Mouse (Mus musculus): ENCODE data around the gene Gm17728. TPM values are rescaled to one million over a fixed set of nuclear protein-coding genes. Genes with fewer than 3 reads are reported as not detected.

Gene Gm17728
- total RNA-seq (2023) = not detected

DNA sequence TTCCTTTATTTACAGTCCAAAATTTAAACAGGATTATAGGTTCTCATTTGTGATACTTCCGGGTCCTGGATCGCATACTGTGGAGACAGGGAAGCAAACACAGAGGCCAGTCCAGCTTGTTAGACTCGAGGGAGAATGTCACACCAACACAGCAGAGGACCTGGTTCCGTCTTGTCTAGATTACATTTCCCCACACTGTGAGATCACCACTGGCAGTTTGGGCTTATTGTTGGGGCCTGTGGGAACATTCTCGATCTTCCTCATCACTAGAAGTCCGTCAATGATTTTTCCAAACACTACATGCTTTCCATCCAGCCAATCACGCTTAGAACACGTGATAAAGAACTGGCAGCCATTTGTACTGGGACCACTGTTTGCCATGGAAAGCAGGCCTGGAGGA, at the start of gene Gm17728:
Gm17728 (plus strand) TSS at position 301 of the 400 bp plus-strand sequence.

Other genes with a start within 250 kb of the Gm17728 start
- gene Pabpc6, start 247.7 kb downstream of the Gm17728 start, total RNA-seq (2023) = not detected